Mouse (Mus musculus): Measurements from ENCODE around the gene Mest.

Mest gene

GRCm38 (mm10) chr6:30709115-30709514 is 14.2 kb upstream of the Mest start:
- DNase-seq, result no peak

GRCm38 (mm10) chr6:30710371-30711364 is 12.7 kb upstream of the Mest start:
- no peak for DNase-seq

DNA sequence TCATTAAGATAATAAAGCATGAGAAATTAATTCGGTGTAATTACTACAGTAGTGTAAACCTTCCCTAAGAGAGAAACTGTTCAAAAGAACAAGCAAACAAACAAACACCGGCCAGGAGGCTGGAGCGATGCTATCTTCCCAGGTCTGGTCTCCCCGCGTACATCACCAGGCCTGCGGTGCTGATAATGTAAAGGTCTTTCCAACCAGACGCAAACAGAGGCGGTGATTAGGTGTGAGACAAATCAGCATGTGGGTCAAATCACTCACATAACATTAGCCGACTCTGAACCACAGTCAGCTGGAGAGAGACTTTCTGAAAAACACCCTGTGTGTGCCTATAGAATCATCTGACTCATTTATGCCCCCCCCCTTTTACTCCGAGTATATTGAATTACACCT is 12.0 kb upstream of the Mest start:
- no peak for DNase-seq

DNA sequence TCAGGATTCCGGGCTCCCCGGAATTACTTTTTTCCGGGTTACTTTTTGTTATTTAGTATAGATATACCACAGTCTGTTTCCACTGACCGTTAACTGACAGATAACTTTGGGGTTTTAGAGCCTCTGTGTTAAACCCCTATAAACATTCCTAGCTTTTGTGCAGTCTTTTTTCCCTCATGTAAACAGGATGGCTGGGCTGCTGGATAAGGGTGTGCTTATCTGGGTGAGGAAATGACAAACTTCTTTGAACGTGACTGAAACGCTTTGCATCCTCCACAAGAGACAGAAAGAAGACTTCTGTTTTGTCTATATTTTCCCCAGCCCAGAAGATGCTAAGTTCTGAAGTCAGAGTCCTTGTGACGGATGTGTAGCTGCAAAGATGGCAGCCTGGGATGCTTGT is 10.9 kb upstream of the Mest start:
- DNase-seq, result peak in 1 of 2 experiments; percentile 52

- no peak for DNase-seq
Observed at GRCm38 (mm10) chr6:30713455-30713854, 9.9 kb upstream of the Mest start.

GRCm38 (mm10) chr6:30713896-30714295 is 9.5 kb upstream of the Mest start:
- no peak for DNase-seq

GRCm38 (mm10) chr6:30714891-30715471 is 8.4 kb upstream of the Mest start:
- no peak for DNase-seq

DNA sequence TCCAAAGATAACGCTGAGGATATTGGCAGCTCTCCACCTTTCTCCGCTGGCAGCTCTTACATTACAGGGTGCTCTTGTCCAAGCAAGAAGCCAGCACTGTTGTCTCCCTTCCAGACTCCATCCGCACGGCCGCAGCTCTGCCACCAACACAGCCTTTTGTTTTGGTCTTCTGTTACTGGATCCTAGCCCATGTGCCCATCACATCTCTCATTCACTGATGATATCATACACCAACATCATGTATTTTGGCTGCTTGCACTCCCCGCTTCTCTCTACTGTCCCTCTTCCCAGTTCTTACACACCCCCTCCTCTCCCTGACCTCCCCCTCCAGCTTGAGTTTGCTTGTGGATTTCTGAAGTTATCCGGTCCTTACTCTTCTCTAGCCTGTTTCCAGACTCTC is 6.6 kb upstream of the Mest start:
- DNase-seq, result peak; percentile 33 to 44

DNA sequence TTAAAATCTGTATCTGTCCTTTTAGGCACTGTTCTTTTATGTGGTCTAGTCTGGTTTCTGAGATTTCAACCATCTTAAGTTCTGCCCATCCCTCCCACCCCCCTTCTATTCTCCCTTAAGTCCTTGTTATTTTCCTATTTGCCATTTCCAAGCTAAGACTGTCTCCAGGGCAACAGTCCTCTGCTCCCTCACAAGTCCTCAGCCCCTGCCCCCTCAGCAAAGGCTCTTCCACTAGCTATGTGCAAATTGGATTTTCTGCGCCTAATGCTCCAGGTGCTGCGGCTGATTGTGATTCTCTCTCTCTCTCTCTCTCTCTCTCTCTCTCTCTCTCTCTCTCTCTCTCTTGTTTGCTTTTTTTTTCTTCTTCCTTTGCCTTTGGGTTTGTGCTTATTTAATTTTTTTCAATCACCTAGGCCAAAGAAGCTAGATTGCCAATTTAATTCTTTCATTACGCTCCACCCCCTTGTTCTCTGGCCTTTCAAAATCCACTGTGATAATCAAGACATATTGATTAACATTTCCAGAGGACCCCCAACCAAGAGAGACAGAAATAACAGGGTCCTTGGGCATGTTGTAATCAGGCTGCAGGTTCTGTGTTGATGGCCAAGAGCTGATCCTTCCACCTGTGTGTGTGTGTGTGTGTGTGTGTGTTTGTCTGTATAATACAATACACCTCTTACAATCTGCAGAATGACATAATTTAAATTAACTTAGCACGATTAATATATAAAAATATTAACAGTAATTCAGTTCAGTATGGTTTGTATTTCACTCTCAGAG is 772 bp upstream of the Mest start:
- no peak for DNase-seq

- DNase-seq, result no peak
Observed at GRCm38 (mm10) chr6:30730301-30730971, 7.1 kb downstream of the Mest start.

GRCm38 (mm10) chr6:30732571-30733130 is 9.3 kb downstream of the Mest start:
- no peak for DNase-seq

DNA sequence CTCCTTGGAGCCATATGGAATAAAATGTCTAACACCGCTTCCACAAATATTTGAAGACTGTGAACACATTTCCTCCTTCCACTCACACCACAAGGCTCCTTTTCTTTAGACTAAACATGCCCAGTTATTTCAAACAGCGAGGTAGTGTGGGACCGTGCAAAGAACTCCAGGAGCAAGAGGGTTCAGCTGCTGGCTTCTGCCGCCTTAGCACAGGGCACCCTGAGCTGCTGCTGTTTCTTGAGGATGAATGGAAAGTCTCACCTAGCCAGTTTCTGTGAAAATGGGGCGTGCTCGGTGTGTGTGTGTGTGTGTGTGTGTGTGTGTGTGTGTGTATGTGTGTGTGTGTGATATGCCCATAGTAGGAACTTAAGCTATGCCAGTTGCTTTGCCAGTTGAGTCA is 11.1 kb downstream of the Mest start:
- DNase-seq, result no peak

GRCm38 (mm10) chr6:30734988-30735727 is 11.8 kb downstream of the Mest start:
- no peak for DNase-seq

- no peak for DNase-seq
Observed at GRCm38 (mm10) chr6:30735728-30736371, 12.5 kb downstream of the Mest start.

DNA sequence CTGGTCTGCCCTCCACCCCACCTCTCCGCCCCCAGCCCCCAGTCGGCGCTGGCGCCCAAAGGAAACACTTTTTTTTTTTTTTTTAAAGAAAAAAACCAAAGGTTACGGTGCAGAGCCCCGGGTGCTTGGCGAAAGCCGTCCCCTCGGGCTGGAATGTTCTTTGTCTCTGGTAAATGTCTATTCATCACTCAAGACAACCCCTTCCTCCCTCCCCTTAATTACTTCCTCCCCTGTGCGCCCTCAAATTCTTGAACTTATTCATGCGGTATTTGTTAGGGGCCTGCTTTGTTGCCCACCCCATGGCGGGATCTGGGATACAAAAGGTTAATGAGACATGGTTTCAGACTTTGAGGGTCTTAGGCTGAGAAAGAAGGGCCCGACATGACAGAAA is 13.0 kb downstream of the Mest start:
- DNase-seq, result no peak

DNA sequence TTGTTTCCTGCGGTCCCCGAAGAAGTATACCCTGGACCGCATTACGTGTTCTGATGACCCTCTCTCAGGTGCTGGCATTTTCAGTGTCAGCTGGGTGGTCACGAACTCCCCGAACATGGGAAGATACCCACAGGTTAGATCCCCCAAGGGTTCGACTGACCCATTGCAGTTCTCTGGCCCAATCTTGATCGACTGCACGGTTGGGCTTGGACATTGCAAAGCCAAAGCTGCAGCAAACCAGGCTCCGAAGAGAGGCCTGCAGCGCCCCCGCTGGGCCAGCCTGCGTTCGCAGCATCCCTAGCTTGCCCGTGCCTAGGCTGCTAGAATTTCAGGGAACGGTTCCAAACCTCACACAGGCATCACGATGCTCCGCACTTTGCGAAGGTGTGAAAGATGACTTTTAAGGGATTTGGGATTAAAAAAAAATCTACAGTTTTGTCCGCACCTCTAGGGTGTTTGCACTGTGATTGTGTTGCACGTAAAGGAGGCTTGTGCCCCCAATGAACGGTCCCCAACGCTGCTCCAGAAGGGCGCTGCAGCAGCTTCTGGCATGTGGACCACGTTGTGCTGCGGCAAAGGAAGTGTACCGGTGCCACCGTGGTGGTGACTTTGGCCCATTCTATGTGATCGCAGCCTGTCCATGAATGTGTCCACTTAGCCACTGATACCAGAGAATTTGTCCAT is 13.7 kb downstream of the Mest start:
- peak; percentile 44 to 50 for DNase-seq

GRCm38 (mm10) chr6:30737548-30738463 is 14.5 kb downstream of the Mest start:
- DNase-seq, result peak; percentile 50

GRCm38 (mm10) chr6:30738464-30739006 is 15.2 kb downstream of the Mest start:
- no peak for DNase-seq

- peak in 1 of 2 experiments; percentile 17 for DNase-seq
Observed at GRCm38 (mm10) chr6:30739177-30739747, 15.9 kb downstream of the Mest start.

All from lung, adult 18-20 months (tissue).